Mouse (Mus musculus) right cerebral cortex, postnatal 25 days (tissue): ENCODE measurements around the gene Pcsk6.

Experiments used
- DNase-seq: peaks from one replicate; pipeline ENCODE4 v3.0.0; 2022

Pcsk6 gene

GRCm38 (mm10) chr7:65946397-65946796 lies 84.9 kb downstream of the Pcsk6 start:
- no peak for DNase-seq

- no peak for DNase-seq
Observed at GRCm38 (mm10) chr7:65948891-65949290, 87.4 kb downstream of the Pcsk6 start.

GRCm38 (mm10) chr7:65954583-65954982 lies 93.0 kb downstream of the Pcsk6 start:
- DNase-seq, result no peak

- DNase-seq, result peak; percentile 26
Observed at GRCm38 (mm10) chr7:65955304-65956220, 94.0 kb downstream of the Pcsk6 start.

- DNase-seq, result no peak
Observed at GRCm38 (mm10) chr7:65957245-65957644, 95.7 kb downstream of the Pcsk6 start.

- DNase-seq, result no peak
Observed at GRCm38 (mm10) chr7:65958105-65958504, 96.6 kb downstream of the Pcsk6 start.

- DNase-seq, result no peak
Observed at GRCm38 (mm10) chr7:65959221-65959924, 97.8 kb downstream of the Pcsk6 start.

GRCm38 (mm10) chr7:65962611-65963010 lies 101.1 kb downstream of the Pcsk6 start:
- no peak for DNase-seq

GRCm38 (mm10) chr7:65964398-65964797 lies 102.9 kb downstream of the Pcsk6 start:
- no peak for DNase-seq

- DNase-seq, result no peak
Observed at GRCm38 (mm10) chr7:65971301-65971700, 109.8 kb downstream of the Pcsk6 start.

- DNase-seq, result no peak
Observed at GRCm38 (mm10) chr7:65977286-65977685, 115.8 kb downstream of the Pcsk6 start.

GRCm38 (mm10) chr7:65977977-65978376 lies 116.4 kb downstream of the Pcsk6 start:
- no peak for DNase-seq

GRCm38 (mm10) chr7:65978996-65979823 lies 117.7 kb downstream of the Pcsk6 start:
- no peak for DNase-seq

GRCm38 (mm10) chr7:65980000-65980399 lies 118.5 kb downstream of the Pcsk6 start:
- DNase-seq, result no peak

- DNase-seq, result no peak
Observed at GRCm38 (mm10) chr7:65982057-65982456, 120.5 kb downstream of the Pcsk6 start.

- no peak for DNase-seq
Observed at GRCm38 (mm10) chr7:65988249-65988648, 126.7 kb downstream of the Pcsk6 start.

- no peak for DNase-seq
Observed at GRCm38 (mm10) chr7:65988709-65989108, 127.2 kb downstream of the Pcsk6 start.

GRCm38 (mm10) chr7:65992329-65992728 lies 130.8 kb downstream of the Pcsk6 start:
- no peak for DNase-seq

GRCm38 (mm10) chr7:65993410-65993809 lies 131.9 kb downstream of the Pcsk6 start:
- DNase-seq, result no peak

GRCm38 (mm10) chr7:66001035-66001754 lies 139.7 kb downstream of the Pcsk6 start:
- no peak for DNase-seq

- no peak for DNase-seq
Observed at GRCm38 (mm10) chr7:66001797-66002196, 140.3 kb downstream of the Pcsk6 start.

GRCm38 (mm10) chr7:66003447-66003846 lies 141.9 kb downstream of the Pcsk6 start:
- no peak for DNase-seq
